Mouse (Mus musculus) heart, embryonic 14.5 days (tissue): ENCODE measurements around the gene Arntl2. TPM values are rescaled to one million over a fixed set of nuclear protein-coding genes. Genes with fewer than 3 reads are reported as not detected.

ENCODE experiments used
- ATAC-seq: fragments of 200-750 bp; cut with Nextera tagmentation; 2 replicates; pipeline ENCODE4 v1.8.0; 2017; ENCODE audit warnings: low read depth, moderate TSS enrichment; ENCODE audit not compliant: insufficient number of reproducible peaks, insufficient read depth, low FRiP score
- H3K27ac ChIP-seq, 2 experiments: fragments of 200-500 bp in 1 of 2; fragments of 300-500 bp in 1 of 2; sonication (generic) in 1 of 2; replicated peaks in 1 of 2; 2 replicates each; pipeline ENCODE4 v1.5.1; 2012 to 2014; ENCODE audit warnings: low read depth in 2 of 2, low read length in 2 of 2, control low read depth in 1 of 2, mild to moderate bottlenecking in 1 of 2, mixed read lengths in 1 of 2; ENCODE audit not compliant: control insufficient read depth in 1 of 2, insufficient read depth in 1 of 2
- H3K27me3 ChIP-seq: fragments of 300-500 bp; sonication (generic); 2 replicates; pipeline ENCODE4 v1.6.1; 2014; ENCODE audit warnings: mild to moderate bottlenecking, low read length, control low read depth; ENCODE audit not compliant: control insufficient read depth, insufficient read depth
- H3K36me3 ChIP-seq: fragments of 300-500 bp; sonication (generic); 2 replicates; pipeline ENCODE4 v1.6.1; 2014; ENCODE audit warnings: mild to moderate bottlenecking, control low read depth, low read length, mixed read lengths; ENCODE audit not compliant: control insufficient read depth, insufficient read depth
- H3K4me1 ChIP-seq, 2 experiments: fragments of 200-500 bp in 1 of 2; fragments of 300-500 bp in 1 of 2; sonication (generic) in 1 of 2; 2 replicates each; pipeline ENCODE4 v1.6.1; 2012 to 2014; ENCODE audit warnings: low read length in 2 of 2, control low read depth in 1 of 2, mixed read lengths in 1 of 2; ENCODE audit not compliant: control insufficient read depth in 2 of 2, insufficient read depth in 2 of 2
- H3K4me2 ChIP-seq: fragments of 300-500 bp; sonication (generic); 2 replicates; pipeline ENCODE4 v1.6.1; 2014; ENCODE audit warnings: mild to moderate bottlenecking, low read length
- H3K4me3 ChIP-seq, 2 experiments: fragments of 200-500 bp in 1 of 2; fragments of 300-500 bp in 1 of 2; sonication (generic) in 1 of 2; 2 replicates each; pipeline ENCODE4 v1.5.1; 2012 to 2014; ENCODE audit warnings: low read length in 2 of 2, mild to moderate bottlenecking in 2 of 2, control low read depth in 1 of 2, low read depth in 1 of 2, moderate library complexity in 1 of 2; ENCODE audit not compliant: control insufficient read depth in 1 of 2, insufficient read depth in 1 of 2
- H3K9ac ChIP-seq: fragments of 300-500 bp; sonication (generic); 2 replicates; pipeline ENCODE4 v1.6.1; 2014; ENCODE audit warnings: mild to moderate bottlenecking, low read length
- H3K9me3 ChIP-seq: fragments of 300-500 bp; sonication (generic); 2 replicates; pipeline ENCODE4 v1.6.1; 2016; ENCODE audit warnings: low read length, control low read depth; ENCODE audit not compliant: control insufficient read depth
- WGBS: fragments of 180-500 bp; shearing (Covaris S2); extraction: QIAGEN DNeasy Blood & Tissue Kit; methylation state at CpG from one replicate; pipeline ENCODE4 v1.1.7; 2014; 5-methylcytosine and 5-hydroxymethylcytosine counted together
- polyA plus RNA-seq: library from polyadenylated mRNA; unstranded; fragments of >200 nt; fragmentation: Nextera tagmentation; extraction: Ambion mirVana; gene quantifications from 2 replicates; pipeline ENCODE4 v1.2.1, GENCODE M21; 2014

The Arntl2 gene
- polyA plus RNA-seq, 1 experiment from 2014 or later: 3.7 TPM

DNA sequence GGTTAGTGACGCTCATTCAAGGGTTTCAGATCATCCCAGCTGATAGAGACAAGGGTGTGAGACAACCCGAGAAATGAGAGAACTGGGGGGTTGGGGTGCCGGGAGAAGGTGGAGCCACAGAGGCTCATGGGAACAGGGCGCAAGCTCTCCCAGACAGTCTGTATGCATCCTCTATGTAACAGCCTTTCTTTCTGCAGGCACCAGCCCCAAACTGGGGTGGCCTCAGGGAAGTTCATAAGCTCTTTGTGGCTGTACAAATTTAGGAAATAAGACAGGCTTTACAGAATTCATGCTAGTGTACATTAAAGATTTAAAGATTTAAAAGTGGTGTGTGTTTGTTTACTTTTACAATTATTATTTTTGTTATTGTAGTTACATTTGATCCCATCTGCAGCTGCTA, 84.4 kb downstream of the Arntl2 start:
- Histone ChIP-seq H3K36me3 (no peaks in the 10 kb centered on the region), H3K4me3 (no peak overlapping the region), H3K9me3 (peaks cover 6% of the 10 kb centered on the region), H3K27me3 (no peaks in the 10 kb centered on the region), H3K4me2 (no peak overlapping the region), H3K27ac (no peak overlapping the region), H3K4me1 (peaks cover 11 to 24% of the 10 kb centered on the region in 2 experiments), H3K9ac (no peak overlapping the region)
- WGBS: 84% methylated on average over 4 of the region's 4 CpGs
- ATAC-seq: no peak

DNA sequence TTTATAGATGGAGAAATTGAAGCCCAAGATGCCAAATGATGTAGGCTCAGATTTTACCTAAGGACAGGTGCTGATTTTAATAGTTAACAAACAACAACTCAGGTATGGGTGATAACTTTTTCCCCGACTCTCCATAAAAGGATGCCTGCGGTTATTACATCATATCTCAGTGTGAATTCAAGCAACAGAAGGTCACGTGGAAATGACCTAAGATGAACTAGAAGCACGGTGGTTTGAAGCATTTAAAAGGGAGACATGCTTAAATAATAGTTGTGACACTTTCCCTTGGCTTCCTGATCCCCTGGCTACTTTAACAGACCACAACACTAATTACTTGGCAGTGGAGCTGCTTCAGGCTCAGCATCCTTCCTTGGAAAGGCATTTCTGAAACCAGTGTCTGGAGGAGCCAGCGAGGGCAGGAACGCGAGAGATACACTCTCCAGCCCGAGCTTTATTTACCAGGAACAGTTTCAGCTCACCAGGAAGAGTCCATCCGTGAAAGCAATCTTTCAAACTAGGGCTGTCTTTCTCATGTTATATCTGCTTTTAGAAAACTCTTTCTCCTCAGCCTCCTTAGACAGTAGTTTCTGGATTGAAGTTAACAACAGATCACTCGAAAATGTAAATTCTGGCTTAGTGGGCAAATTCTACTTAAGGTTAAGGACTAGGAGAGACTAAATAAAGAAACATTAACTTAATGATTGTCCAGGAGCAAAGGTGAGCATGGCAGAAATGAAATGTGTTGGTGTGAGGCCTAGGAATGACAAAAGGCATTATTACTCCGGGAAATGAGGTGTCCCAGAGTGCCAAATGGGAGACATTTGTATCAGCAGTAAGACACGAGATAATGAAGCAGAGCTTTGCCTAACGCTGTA, 86.3 kb downstream of the Arntl2 start:
- no peak overlapping the region for H3K27ac ChIP-seq
- 43% methylated on average over 13 of the region's 13 CpGs for WGBS

More for the DNA sequence above, 86.3 kb downstream of the Arntl2 start:
- no peaks in the 10 kb centered on the region for H3K36me3 ChIP-seq
- H3K4me2 ChIP-seq: no peak overlapping the region
- peaks cover 11 to 26% of the 10 kb centered on the region in 2 experiments for H3K4me1 ChIP-seq
- ATAC-seq: no peak
- H3K4me3 ChIP-seq: no peak overlapping the region
- no peak overlapping the region for H3K9ac ChIP-seq
- no peaks in the 10 kb centered on the region for H3K27me3 ChIP-seq
- H3K9me3 ChIP-seq: peaks cover 1% of the 10 kb centered on the region

Other genes with a start within 250 kb of the Arntl2 start
- gene Fgfr1op2, start 218.9 kb upstream of the Arntl2 start, polyA plus RNA-seq: 89.0 and 95.3 TPM in 2 replicates
- 41.3 and 42.7 TPM in 2 replicates for gene Ints13, start 218.2 kb upstream of the Arntl2 start, polyA plus RNA-seq
- gene Med21, start 153.5 kb upstream of the Arntl2 start, polyA plus RNA-seq: 153 and 156 TPM in 2 replicates
- gene Tm7sf3, start 153.2 kb upstream of the Arntl2 start, polyA plus RNA-seq: 43.2 and 44.7 TPM in 2 replicates
- 43.1 and 43.2 TPM in 2 replicates for gene Stk38l, start 71.1 kb upstream of the Arntl2 start, polyA plus RNA-seq
- 0.31 TPM in 1 of 2 replicates, not detected in the other for gene Smco2, start 54.0 kb downstream of the Arntl2 start, polyA plus RNA-seq
- gene Ppfibp1, start 92.4 kb downstream of the Arntl2 start, polyA plus RNA-seq: 50.6 and 62.7 TPM in 2 replicates
- gene 1700034J05Rik, start 158.4 kb downstream of the Arntl2 start, polyA plus RNA-seq: 0.19 and 0.41 TPM in 2 replicates
- gene Rep15, start 236.5 kb downstream of the Arntl2 start, polyA plus RNA-seq: 1.3 and 1.9 TPM in 2 replicates
- gene Mrps35, start 246.7 kb downstream of the Arntl2 start, polyA plus RNA-seq: 146 and 153 TPM in 2 replicates